Mouse (Mus musculus) heart, postnatal 0 days (tissue): ENCODE data around the gene Gck.

Experiments
- CTCF ChIP-seq: IDR thresholded peaks from 2 replicates; pipeline ENCODE4 v1.5.1; 2016; ENCODE audit warnings: antibody characterized with exemption, control low read depth, low read depth
- EP300 ChIP-seq: IDR thresholded peaks from 2 replicates; pipeline ENCODE4 v1.6.1; 2016; ENCODE audit warnings: antibody characterized with exemption, low read depth

GRCm38 (mm10) chr11:5942966-5943365, 6.9 kb downstream of the Gck start:
- TF ChIP-seq CTCF: no peak
- no peak for TF ChIP-seq EP300
